Mouse (Mus musculus): ENCODE measurements at regions not wholly inside any gene's neighbourhood (a gene's known extent, or its start where the extent isn't known, plus 50 kb on each side); places are given as distances from the start of the nearest gene placed in this dataset.

GRCm38 (mm10) chr12:107123661-107124060 is 364.8 kb upstream of the 3110018I06Rik start:
- DNase-seq = no peak

GRCm38 (mm10) chr12:107124263-107124885 is 364.1 kb upstream of the 3110018I06Rik start:
- no peak for DNase-seq

- no peak for DNase-seq
These were observed 363.2 kb upstream of the 3110018I06Rik start for GRCm38 (mm10) chr12:107125201-107125600.

GRCm38 (mm10) chr12:107126056-107126455 is 362.4 kb upstream of the 3110018I06Rik start:
- no peak for DNase-seq

GRCm38 (mm10) chr12:107127591-107127990 is 360.8 kb upstream of the 3110018I06Rik start:
- DNase-seq = no peak

GRCm38 (mm10) chr12:107129232-107129631 is 359.2 kb upstream of the 3110018I06Rik start:
- no peak for DNase-seq

GRCm38 (mm10) chr12:107131351-107131750 is 357.1 kb upstream of the 3110018I06Rik start:
- DNase-seq = no peak

- DNase-seq = no peak
These were observed 356.6 kb upstream of the 3110018I06Rik start for GRCm38 (mm10) chr12:107131841-107132240.

GRCm38 (mm10) chr12:107132501-107132900 is 355.9 kb upstream of the 3110018I06Rik start:
- no peak for DNase-seq

- no peak for DNase-seq
These were observed 354.1 kb upstream of the 3110018I06Rik start for GRCm38 (mm10) chr12:107134353-107134752.

GRCm38 (mm10) chr12:107138677-107139400 is 349.6 kb upstream of the 3110018I06Rik start:
- no peak for DNase-seq

- DNase-seq = no peak
These were observed 347.4 kb upstream of the 3110018I06Rik start for GRCm38 (mm10) chr12:107140957-107141595.

GRCm38 (mm10) chr12:107142226-107142625 is 346.2 kb upstream of the 3110018I06Rik start:
- DNase-seq = no peak

GRCm38 (mm10) chr12:107146608-107147121 is 341.8 kb upstream of the 3110018I06Rik start:
- DNase-seq = no peak

- no peak for DNase-seq
These were observed 340.0 kb upstream of the 3110018I06Rik start for GRCm38 (mm10) chr12:107148451-107148850.

GRCm38 (mm10) chr12:107151089-107151488 is 337.3 kb upstream of the 3110018I06Rik start:
- no peak for DNase-seq

- DNase-seq = no peak
These were observed 333.8 kb upstream of the 3110018I06Rik start for GRCm38 (mm10) chr12:107154668-107155067.

GRCm38 (mm10) chr12:107156791-107157428 is 331.5 kb upstream of the 3110018I06Rik start:
- no peak for DNase-seq

- no peak for DNase-seq
These were observed 329.3 kb upstream of the 3110018I06Rik start for GRCm38 (mm10) chr12:107159126-107159525.

GRCm38 (mm10) chr12:107160137-107160536 is 328.3 kb upstream of the 3110018I06Rik start:
- DNase-seq = no peak

GRCm38 (mm10) chr12:107160628-107161027 is 327.8 kb upstream of the 3110018I06Rik start:
- no peak for DNase-seq

- no peak for DNase-seq
These were observed 317.5 kb upstream of the 3110018I06Rik start for GRCm38 (mm10) chr12:107170926-107171325.

GRCm38 (mm10) chr12:107171676-107172075 is 316.8 kb upstream of the 3110018I06Rik start:
- no peak for DNase-seq

Measured in gastrocnemius, postnatal 10 days (tissue).